8 mouse cellular contexts compared by ENCODE assay signal in genomic region chr6:71271057-71271388, GRCm38 (mm10). TPM values are rescaled to one million over a fixed set of nuclear protein-coding genes. Genes with fewer than 3 reads are reported as not detected.
A peak's percentile ranks its signal among the peaks of the same experiment; 100 is the strongest.
DNase-seq lines count a peak whose midpoint lies in the region; ATAC-seq and TF ChIP-seq lines count a peak whose summit lies in the region.

No protein-coding gene starts in this region.

- ATAC-seq in kidney, embryonic 14.5 days (ENCODE audit: low FRiP score, low TSS enrichment): peak; percentile 26
- ATAC-seq in hindbrain, embryonic 13.5 days (ENCODE audit: low FRiP score): peak; percentile 75
- peak; percentile 79 for ATAC-seq in midbrain, embryonic 13.5 days

- peak overlapping the region; percentile 57 for H3K4me2 ChIP-seq in kidney, embryonic 14.5 days (replicated peaks; ENCODE audit: low read depth, low read length)
- H3K4me2 ChIP-seq in hindbrain, embryonic 13.5 days: peak overlapping the region; percentile 73
- H3K4me2 ChIP-seq in midbrain, embryonic 13.5 days (replicated peaks): peak overlapping the region; percentile 65

- WGBS in kidney, embryonic 14.5 days: 2% methylated on average over 8 of the region's 8 CpGs
- WGBS in bone marrow, adult 2 months: 4% methylated on average over 8 of the region's 8 CpGs
- WGBS in hindbrain, embryonic 13.5 days: 2% methylated on average over 8 of the region's 8 CpGs
- WGBS in midbrain, embryonic 13.5 days: 3% methylated on average over 8 of the region's 8 CpGs

- H3K4me1 ChIP-seq in kidney, embryonic 14.5 days (ENCODE audit: control insufficient read depth, insufficient read depth, low read length): peaks cover 10% of the 10 kb centered on the region
- no peaks in the 10 kb centered on the region; the same call in 1 of the 2 replicates for H3K4me1 ChIP-seq in bone marrow, adult 2 months (ENCODE audit: control insufficient read depth, insufficient read depth, low read length)
- peaks cover 13% of the 10 kb centered on the region for H3K4me1 ChIP-seq in hindbrain, embryonic 13.5 days (replicated peaks)
- peaks cover 19% of the 10 kb centered on the region for H3K4me1 ChIP-seq in midbrain, embryonic 13.5 days (replicated peaks)

- TF ChIP-seq CTCF in bone marrow, adult 2 months (IDR thresholded peaks at IDR 0.05; ENCODE audit: control insufficient read depth, insufficient read depth, low read length): no peak

- H3K27me3 ChIP-seq in kidney, embryonic 14.5 days (ENCODE audit: control insufficient read depth, insufficient read depth, low read length): no peaks in the 10 kb centered on the region
- H3K27me3 ChIP-seq in hindbrain, embryonic 13.5 days: no peaks in the 10 kb centered on the region
- no peaks in the 10 kb centered on the region for H3K27me3 ChIP-seq in midbrain, embryonic 13.5 days

- H3K9me3 ChIP-seq in kidney, embryonic 14.5 days (ENCODE audit: control insufficient read depth, low read length): no peaks in the 10 kb centered on the region
- no peaks in the 10 kb centered on the region for H3K9me3 ChIP-seq in hindbrain, embryonic 13.5 days
- H3K9me3 ChIP-seq in midbrain, embryonic 13.5 days: no peaks in the 10 kb centered on the region

- peak overlapping the region; percentile 39; the same call in 1 of the 2 replicates for H3K27ac ChIP-seq in kidney, embryonic 14.5 days (ENCODE audit: low read depth, low read length)
- peak overlapping the region; percentile 54 for H3K27ac ChIP-seq in bone marrow, adult 2 months (ENCODE audit: control insufficient read depth, insufficient read depth, low read depth, low read length, poor library complexity)
- peak overlapping the region; percentile 97 for H3K27ac ChIP-seq in hindbrain, embryonic 13.5 days
- H3K27ac ChIP-seq in midbrain, embryonic 13.5 days: peak overlapping the region; percentile 96

- intact Hi-C loops in left cerebral cortex, postnatal 10 days (cut with DNase I): loop anchor here (5.0 to 10.0 kb wide), 2 partner anchors 124 to 146 kb away; no protein-coding TSS in a partner anchor

- no peak for TF ChIP-seq POLR2A in bone marrow, adult 2 months (IDR thresholded peaks at IDR 0.05; ENCODE audit: borderline replicate concordance, control insufficient read depth, low read depth, low read length)

- H3K9ac ChIP-seq in kidney, embryonic 14.5 days (ENCODE audit: low read depth, low read length): no peak overlapping the region; the same call in 1 of the 2 replicates
- H3K9ac ChIP-seq in hindbrain, embryonic 13.5 days: peak overlapping the region; percentile 62
- peak overlapping the region; percentile 98; the same call in 1 of the 2 replicates for H3K9ac ChIP-seq in midbrain, embryonic 13.5 days (replicated peaks)

- peak overlapping the region; percentile 92 for H3K4me3 ChIP-seq in kidney, embryonic 14.5 days (ENCODE audit: low read length)
- H3K4me3 ChIP-seq in bone marrow, adult 2 months (replicated peaks; ENCODE audit: control insufficient read depth, low read depth, low read length): peak overlapping the region; percentile 60
- H3K4me3 ChIP-seq in hindbrain, embryonic 13.5 days: peak overlapping the region; percentile 90
- peak overlapping the region; percentile 91 for H3K4me3 ChIP-seq in midbrain, embryonic 13.5 days (replicated peaks)

- H3K36me3 ChIP-seq in kidney, embryonic 14.5 days (ENCODE audit: control insufficient read depth, insufficient read depth, low read length): no peaks in the 10 kb centered on the region
- H3K36me3 ChIP-seq in hindbrain, embryonic 13.5 days: no peaks in the 10 kb centered on the region
- no peaks in the 10 kb centered on the region for H3K36me3 ChIP-seq in midbrain, embryonic 13.5 days

- DNase-seq in kidney, postnatal 14 days: no peak
- DNase-seq in ovary, postnatal 10 days (ENCODE audit: low spot score): no peak
- DNase-seq in cerebellum, adult 8-10 months: no peak
- DNase-seq in left cerebral cortex, postnatal 10 days (ENCODE audit: extremely low spot score in 1 of 2, low spot score in 2 of 2): no peak

RNA-seq across cellular contexts. Expression of gene Krcc1, which starts 0.5 kb away (rescaled TPM):
- polyA plus RNA-seq in kidney, embryonic 14.5 days (2014; fragmentation: Nextera tagmentation; extraction: Ambion mirVana): 52.2 and 53.3 TPM in 2 replicates
- polyA plus RNA-seq in bone marrow, adult 2 months (2011; ENCODE audit: insufficient read depth, insufficient read length, low replicate concordance, missing spikeins): 20.7 and 24.1 TPM in 2 replicates
- 24.2 and 25.5 TPM in 2 replicates for polyA plus RNA-seq in hindbrain, embryonic 13.5 days (2015; fragmentation: Nextera tagmentation; extraction: Ambion mirVana)
- polyA plus RNA-seq in midbrain, embryonic 13.5 days (2015; fragmentation: Nextera tagmentation; extraction: Ambion mirVana): 21.0 and 25.1 TPM in 2 replicates
- 10 to 100 TPM; 12.3 to 13.5 TPM for total RNA-seq in left cerebral cortex, postnatal 10 days (2021)

RNA-seq across cellular contexts. Expression of gene Smyd1, which starts 51.0 kb away (rescaled TPM):
- polyA plus RNA-seq in kidney, embryonic 14.5 days (2014; fragmentation: Nextera tagmentation; extraction: Ambion mirVana): 0.17 and 0.19 TPM in 2 replicates
- polyA plus RNA-seq in bone marrow, adult 2 months (2011; ENCODE audit: insufficient read depth, insufficient read length, low replicate concordance, missing spikeins): 0.45 TPM in 1 of 2 replicates, not detected in the other
- 0.35 and 0.43 TPM in 2 replicates for polyA plus RNA-seq in hindbrain, embryonic 13.5 days (2015; fragmentation: Nextera tagmentation; extraction: Ambion mirVana)
- 0.21 TPM in 1 of 2 replicates, not detected in the other for polyA plus RNA-seq in midbrain, embryonic 13.5 days (2015; fragmentation: Nextera tagmentation; extraction: Ambion mirVana)
- 1 to 10 TPM; 2.0 to 2.3 TPM for total RNA-seq in left cerebral cortex, postnatal 10 days (2021)

RNA-seq across cellular contexts. Expression of gene Cd8b1, which starts 51.6 kb away (rescaled TPM):
- 0.13 TPM in 1 of 2 replicates, not detected in the other for polyA plus RNA-seq in kidney, embryonic 14.5 days (2014; fragmentation: Nextera tagmentation; extraction: Ambion mirVana)
- polyA plus RNA-seq in bone marrow, adult 2 months (2011; ENCODE audit: insufficient read depth, insufficient read length, low replicate concordance, missing spikeins): 1.8 and 6.1 TPM in 2 replicates
- polyA plus RNA-seq in hindbrain, embryonic 13.5 days (2015; fragmentation: Nextera tagmentation; extraction: Ambion mirVana): 0.10 TPM in 1 of 2 replicates, not detected in the other
- not detected in 2 replicates for polyA plus RNA-seq in midbrain, embryonic 13.5 days (2015; fragmentation: Nextera tagmentation; extraction: Ambion mirVana)
- not detected for total RNA-seq in left cerebral cortex, postnatal 10 days (2021)

Comparison
In these comparisons a context has a peak if more than half of its experiments do, and no peak if none do; other contexts are left out.
1. ATAC-seq: peak in every context shown above with its lines; median percentile 79 in midbrain, embryonic 13.5 days; 75 in hindbrain, embryonic 13.5 days; 26 in kidney, embryonic 14.5 days.
2. H3K27ac ChIP-seq: peak in every context shown above with its lines; median percentile 97 in hindbrain, embryonic 13.5 days; 96 in midbrain, embryonic 13.5 days; 54 in bone marrow, adult 2 months; 39 in kidney, embryonic 14.5 days.